Mouse (Mus musculus): ENCODE results near the gene Pid1. TPM values are rescaled to one million over a fixed set of nuclear protein-coding genes. Genes with fewer than 3 reads are reported as not detected.
A peak's percentile ranks its signal among the peaks of the same experiment; 100 is the strongest.

The Pid1 gene
- total and polyA plus RNA-seq, 2 experiments: 48.1 to 88.7 TPM

DNA sequence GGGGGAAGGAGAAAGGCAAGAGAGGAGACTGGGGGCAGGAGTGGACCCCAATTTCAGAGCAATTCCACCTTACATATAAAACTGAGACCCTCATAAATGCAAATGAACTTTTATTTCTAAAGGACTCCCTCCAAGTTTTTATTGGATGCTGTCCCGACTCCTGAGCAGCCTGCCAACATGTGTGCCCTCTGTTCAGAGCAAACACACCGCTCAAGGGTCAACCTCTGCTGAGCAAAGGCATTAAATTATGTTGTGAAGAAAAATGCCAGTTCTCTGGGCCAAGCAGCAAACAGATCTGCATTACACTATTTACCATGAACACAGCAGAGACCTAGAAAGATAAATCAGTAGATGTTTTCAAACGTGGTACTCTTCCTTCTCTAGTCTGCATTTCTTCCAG, 110.1 kb downstream of the Pid1 start:
- 5% methylated on average over 3 of the region's 3 CpGs for WGBS
- H3K27me3 ChIP-seq (ENCODE audit: control insufficient read depth, insufficient read depth, low read length): no peaks in the 10 kb centered on the region
- H3K27ac ChIP-seq (replicated peaks; ENCODE audit: insufficient read depth, low read depth, low read length): peak overlapping the region; percentile 60
- peaks cover 24% of the 10 kb centered on the region for H3K79me2 ChIP-seq (ENCODE audit: control insufficient read depth, insufficient read depth, low read length)
- TF ChIP-seq POLR2A (IDR thresholded peaks at IDR 0.05; ENCODE audit: extremely low read depth, insufficient read depth, low read length) (no peak), CTCF (IDR thresholded peaks at IDR 0.05; ENCODE audit: low read depth, low read length) (no peak)
- H3K4me3 ChIP-seq (ENCODE audit: insufficient read depth, low read depth, low read length): no peak overlapping the region
- no peak overlapping the region for H3K9ac ChIP-seq (ENCODE audit: low read depth, low read length)
- peak; percentile 95 for DNase-seq (ENCODE audit: extremely low read depth, low read depth, low spot score)
- H3K4me1 ChIP-seq (ENCODE audit: control insufficient read depth, insufficient read depth, low read length): peaks cover 26% of the 10 kb centered on the region
- H3K36me3 ChIP-seq (ENCODE audit: control insufficient read depth, insufficient read depth, low read length): peaks cover 2% of the 10 kb centered on the region; the same call in 1 of the 2 replicates

DNA sequence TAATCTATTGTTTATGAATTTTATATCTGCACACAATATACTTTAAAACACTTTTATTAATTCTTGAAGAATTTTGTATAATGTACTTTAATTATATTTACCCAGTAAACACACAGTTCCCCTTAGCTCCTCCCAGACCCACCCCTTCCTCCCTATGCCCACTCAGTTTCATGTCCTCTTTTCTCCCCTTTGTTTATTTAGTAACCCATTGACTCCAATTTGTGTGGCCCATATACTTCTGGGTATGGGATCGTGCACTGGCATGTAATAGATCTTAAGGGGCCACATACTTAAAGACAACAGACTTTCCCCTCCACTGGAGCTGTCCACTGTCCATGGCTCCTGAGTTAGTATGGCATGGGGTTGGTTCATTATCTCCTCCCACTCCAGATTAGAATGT, 112.8 kb downstream of the Pid1 start:
- Histone ChIP-seq H3K27ac (replicated peaks; ENCODE audit: insufficient read depth, low read depth, low read length) (no peak overlapping the region), H3K4me1 (ENCODE audit: control insufficient read depth, insufficient read depth, low read length) (peaks cover 32% of the 10 kb centered on the region), H3K4me3 (ENCODE audit: insufficient read depth, low read depth, low read length) (no peak overlapping the region), H3K9ac (ENCODE audit: low read depth, low read length) (no peak overlapping the region), H3K27me3 (ENCODE audit: control insufficient read depth, insufficient read depth, low read length) (no peaks in the 10 kb centered on the region), H3K36me3 (ENCODE audit: control insufficient read depth, insufficient read depth, low read length) (peaks cover 2% of the 10 kb centered on the region; the same call in 1 of the 2 replicates), H3K79me2 (ENCODE audit: control insufficient read depth, insufficient read depth, low read length) (peaks cover 28% of the 10 kb centered on the region)
- no peak for DNase-seq (ENCODE audit: extremely low read depth, low read depth, low spot score)
- TF ChIP-seq POLR2A (IDR thresholded peaks at IDR 0.05; ENCODE audit: extremely low read depth, insufficient read depth, low read length) (no peak), CTCF (IDR thresholded peaks at IDR 0.05; ENCODE audit: low read depth, low read length) (no peak)
- WGBS: 39% methylated on average over 1 of the region's 1 CpGs

DNA sequence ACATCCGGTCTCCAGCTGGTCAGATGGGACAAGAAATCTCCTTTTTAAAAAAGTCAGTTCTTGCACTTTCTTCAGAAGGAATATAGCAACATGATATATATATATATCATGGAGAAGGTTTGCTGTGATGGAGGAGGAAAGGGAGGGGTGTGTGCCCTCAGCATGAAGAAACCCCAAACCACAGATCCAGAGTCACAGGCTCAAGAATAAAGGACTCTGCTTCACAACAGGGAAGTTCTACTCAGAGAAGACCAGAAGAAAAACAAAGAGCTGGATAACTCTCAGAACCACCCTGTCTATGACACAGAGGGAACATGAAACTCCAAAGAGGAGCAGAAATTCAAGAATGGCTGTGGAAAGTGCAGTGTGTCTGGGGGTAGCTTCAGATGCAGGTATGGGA, 113.2 kb downstream of the Pid1 start:
- no peak for DNase-seq (ENCODE audit: extremely low read depth, low read depth, low spot score)
- Histone ChIP-seq H3K27me3 (ENCODE audit: control insufficient read depth, insufficient read depth, low read length) (no peaks in the 10 kb centered on the region), H3K79me2 (ENCODE audit: control insufficient read depth, insufficient read depth, low read length) (peaks cover 31% of the 10 kb centered on the region), H3K4me1 (ENCODE audit: control insufficient read depth, insufficient read depth, low read length) (peaks cover 32% of the 10 kb centered on the region), H3K9ac (ENCODE audit: low read depth, low read length) (no peak overlapping the region), H3K36me3 (ENCODE audit: control insufficient read depth, insufficient read depth, low read length) (peaks cover 2% of the 10 kb centered on the region; the same call in 1 of the 2 replicates), H3K27ac (replicated peaks; ENCODE audit: insufficient read depth, low read depth, low read length) (0 out of 2 replicates have a peak overlapping the region, but pooled peaks have one; percentile 35), H3K4me3 (ENCODE audit: insufficient read depth, low read depth, low read length) (no peak overlapping the region)
- WGBS: 91% methylated on average over 1 of the region's 1 CpGs
- TF ChIP-seq POLR2A (IDR thresholded peaks at IDR 0.05; ENCODE audit: extremely low read depth, insufficient read depth, low read length) (no peak), CTCF (IDR thresholded peaks at IDR 0.05; ENCODE audit: low read depth, low read length) (no peak)

DNA sequence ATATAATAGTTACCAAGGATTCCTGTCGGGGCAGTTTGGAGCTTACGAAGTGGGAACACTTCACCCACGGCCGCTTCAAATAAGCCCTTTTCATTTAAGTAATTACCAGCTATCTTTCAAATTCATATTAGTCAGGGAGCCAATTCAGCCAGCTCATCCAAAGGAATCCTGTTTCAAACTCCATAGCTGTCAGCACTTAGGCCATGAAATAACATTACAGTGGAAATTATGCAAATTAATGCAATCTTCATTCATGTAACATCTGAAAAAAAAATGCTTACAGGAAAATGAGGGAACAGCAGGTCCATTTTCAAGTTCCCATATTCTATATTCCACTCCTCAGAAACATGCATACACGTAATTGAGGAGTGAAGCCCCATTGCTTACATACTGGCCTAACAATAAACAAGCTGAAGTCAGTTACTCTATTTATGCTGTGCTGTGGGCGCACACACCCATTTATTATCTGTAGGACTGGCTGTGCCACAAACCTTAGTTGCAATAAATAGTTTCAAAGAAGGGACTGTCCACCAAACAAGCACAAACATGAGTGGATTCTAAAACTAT, 114.1 kb downstream of the Pid1 start:
- Histone ChIP-seq H3K4me1 (ENCODE audit: control insufficient read depth, insufficient read depth, low read length) (peaks cover 27% of the 10 kb centered on the region), H3K36me3 (ENCODE audit: control insufficient read depth, insufficient read depth, low read length) (peaks cover 2% of the 10 kb centered on the region; the same call in 1 of the 2 replicates), H3K27ac (replicated peaks; ENCODE audit: insufficient read depth, low read depth, low read length) (no peak overlapping the region), H3K27me3 (ENCODE audit: control insufficient read depth, insufficient read depth, low read length) (no peaks in the 10 kb centered on the region), H3K79me2 (ENCODE audit: control insufficient read depth, insufficient read depth, low read length) (peaks cover 33% of the 10 kb centered on the region), H3K9ac (ENCODE audit: low read depth, low read length) (no peak overlapping the region), H3K4me3 (ENCODE audit: insufficient read depth, low read depth, low read length) (no peak overlapping the region)
- WGBS: 85% methylated on average over 6 of the region's 6 CpGs
- no peak for DNase-seq (ENCODE audit: extremely low read depth, low read depth, low spot score)
- TF ChIP-seq POLR2A (IDR thresholded peaks at IDR 0.05; ENCODE audit: extremely low read depth, insufficient read depth, low read length) (no peak), CTCF (IDR thresholded peaks at IDR 0.05; ENCODE audit: low read depth, low read length) (no peak)

DNA sequence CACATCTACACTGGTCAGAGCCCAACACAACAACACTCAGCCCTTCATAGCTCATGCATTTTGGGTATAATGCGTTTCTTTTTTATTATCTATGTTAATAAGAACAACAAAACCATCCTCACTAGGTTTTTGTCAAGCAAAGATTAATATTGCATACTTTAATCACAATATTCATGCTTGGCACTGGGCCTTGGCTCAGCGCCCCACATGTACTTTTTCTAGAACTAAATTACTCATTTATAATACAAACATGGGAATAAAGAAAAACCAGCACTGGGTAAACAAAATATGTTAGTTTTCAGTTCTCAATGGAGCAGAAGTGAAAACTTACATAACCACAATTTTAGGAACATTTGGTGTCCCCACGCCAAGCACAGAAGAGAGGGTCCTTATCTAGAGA, 116.9 kb downstream of the Pid1 start:
- Histone ChIP-seq H3K27ac (replicated peaks; ENCODE audit: insufficient read depth, low read depth, low read length) (no peak overlapping the region), H3K36me3 (ENCODE audit: control insufficient read depth, insufficient read depth, low read length) (peaks cover 2% of the 10 kb centered on the region; the same call in 1 of the 2 replicates), H3K4me1 (ENCODE audit: control insufficient read depth, insufficient read depth, low read length) (peaks cover 21% of the 10 kb centered on the region), H3K27me3 (ENCODE audit: control insufficient read depth, insufficient read depth, low read length) (no peaks in the 10 kb centered on the region), H3K4me3 (ENCODE audit: insufficient read depth, low read depth, low read length) (no peak overlapping the region), H3K9ac (ENCODE audit: low read depth, low read length) (no peak overlapping the region), H3K79me2 (ENCODE audit: control insufficient read depth, insufficient read depth, low read length) (peaks cover 31% of the 10 kb centered on the region)
- no peak for TF ChIP-seq POLR2A (IDR thresholded peaks at IDR 0.05; ENCODE audit: extremely low read depth, insufficient read depth, low read length)
- no peak for TF ChIP-seq CTCF (IDR thresholded peaks at IDR 0.05; ENCODE audit: low read depth, low read length)
- no peak for DNase-seq (ENCODE audit: extremely low read depth, low read depth, low spot score)
- 66% methylated on average over 3 of the region's 3 CpGs for WGBS

DNA sequence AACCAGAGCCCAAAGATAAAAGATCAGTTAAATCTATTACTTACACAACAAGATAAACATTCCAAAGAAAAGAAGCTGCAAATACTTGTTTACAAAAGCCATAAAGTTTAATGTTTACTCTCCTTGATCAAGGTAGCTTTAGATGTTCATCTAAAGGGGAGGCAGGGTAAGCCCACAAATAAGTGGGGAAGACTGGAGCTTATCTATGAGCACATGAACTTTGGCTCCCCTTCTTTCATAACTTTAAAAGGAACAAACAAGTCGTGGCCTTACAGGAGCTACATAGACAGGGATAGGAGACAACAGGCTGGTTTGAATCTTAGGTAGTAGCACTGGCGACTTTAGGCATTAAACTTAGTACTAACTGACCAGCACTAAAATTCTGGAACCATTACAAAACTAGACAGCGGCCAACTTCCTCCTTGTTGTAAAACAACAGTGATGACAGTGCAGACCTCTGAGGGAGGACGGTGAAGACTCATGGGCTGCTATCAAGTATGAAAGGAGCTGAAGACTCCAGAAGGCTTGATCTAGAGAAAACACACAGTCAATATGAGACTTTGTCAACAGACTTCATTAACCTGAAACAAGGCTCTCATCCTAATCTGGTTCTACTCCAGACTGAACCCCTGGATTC, 122.7 kb downstream of the Pid1 start:
- DNase-seq (ENCODE audit: extremely low read depth, low read depth, low spot score): peak; percentile 97
- Histone ChIP-seq H3K36me3 (ENCODE audit: control insufficient read depth, insufficient read depth, low read length) (no peaks in the 10 kb centered on the region), H3K4me3 (ENCODE audit: insufficient read depth, low read depth, low read length) (no peak overlapping the region), H3K27me3 (ENCODE audit: control insufficient read depth, insufficient read depth, low read length) (no peaks in the 10 kb centered on the region), H3K27ac (replicated peaks; ENCODE audit: insufficient read depth, low read depth, low read length) (peak overlapping the region; percentile 95), H3K4me1 (ENCODE audit: control insufficient read depth, insufficient read depth, low read length) (peaks cover 35% of the 10 kb centered on the region), H3K9ac (ENCODE audit: low read depth, low read length) (0 out of 2 replicates have a peak overlapping the region, but pooled peaks have one; percentile 17), H3K79me2 (ENCODE audit: control insufficient read depth, insufficient read depth, low read length) (peaks cover 45% of the 10 kb centered on the region)
- TF ChIP-seq CTCF (IDR thresholded peaks at IDR 0.05; ENCODE audit: low read depth, low read length) (no peak), POLR2A (IDR thresholded peaks at IDR 0.05; ENCODE audit: extremely low read depth, insufficient read depth, low read length) (no peak)
- 10% methylated on average over 4 of the region's 4 CpGs for WGBS
